In genomic region chr2:92373437-92373813, GRCm38 (mm10) we compare ENCODE assay signal across 9 mouse cellular contexts. TPM values are rescaled to one million over a fixed set of nuclear protein-coding genes. Genes with fewer than 3 reads are reported as not detected.
DNase-seq lines count a peak whose midpoint lies in the region; ATAC-seq and TF ChIP-seq lines count a peak whose summit lies in the region.
"Had no signal": no experiment of that assay in that cellular context is flagged by ENCODE, and none has a peak within 500 bp of the region (broad histone marks: within the 10 kb centered on the region; RNA-seq: fewer than 3 reads in every experiment).

No protein-coding gene starts in this region.

- DNase-seq in hindbrain, embryonic 14.5 days (ENCODE audit: low spot score), result no peak
- no peak for DNase-seq in hindbrain, embryonic 11.5 days (ENCODE audit: low spot score)
- DNase-seq in testis, postnatal 10 days (ENCODE audit: low spot score), result no peak
- DNase-seq in thymus, postnatal 25 days, result peak; percentile 40
- DNase-seq in left cerebral cortex, adult 8-10 months (ENCODE audit: low spot score in 2 of 2), result no peak
- DNase-seq: gastrocnemius, postnatal 10 days had no signal

- TF ChIP-seq POLR2A in testis, adult 2 months (IDR thresholded peaks at IDR 0.05; ENCODE audit: control insufficient read depth, low read depth, low read length), result no peak

- H3K4me1 ChIP-seq in hindbrain, embryonic 14.5 days (replicated peaks; ENCODE audit: control insufficient read depth, insufficient read depth, low read length), result peaks cover 44% of the 10 kb centered on the region
- peaks cover 16% of the 10 kb centered on the region for H3K4me1 ChIP-seq in hindbrain, embryonic 11.5 days (replicated peaks; ENCODE audit: control insufficient read depth, insufficient read depth, low read length)
- peaks cover 28% of the 10 kb centered on the region for H3K4me1 ChIP-seq in testis, adult 2 months (ENCODE audit: control insufficient read depth, insufficient read depth, low read length)
- H3K4me1 ChIP-seq in intestine, postnatal 0 days (replicated peaks; ENCODE audit: control insufficient read depth, insufficient read depth, low read length), result peaks cover 12% of the 10 kb centered on the region

- peak overlapping the region; percentile 73; the same call in 1 of the 2 replicates for H3K4me2 ChIP-seq in hindbrain, embryonic 14.5 days (replicated peaks)
- no peak overlapping the region for H3K4me2 ChIP-seq in hindbrain, embryonic 11.5 days (replicated peaks; ENCODE audit: low read depth, low read length)
- peak overlapping the region; percentile 3; the same call in 1 of the 2 replicates for H3K4me2 ChIP-seq in intestine, postnatal 0 days (replicated peaks; ENCODE audit: low read depth)

- no peak for ATAC-seq in hindbrain, embryonic 14.5 days (ENCODE audit: low FRiP score)
- no peak for ATAC-seq in hindbrain, embryonic 11.5 days (ENCODE audit: low FRiP score)
- ATAC-seq in intestine, postnatal 0 days, result no peak

- H3K4me3 ChIP-seq in hindbrain, embryonic 14.5 days (replicated peaks; ENCODE audit: low read length), result no peak overlapping the region
- H3K4me3 ChIP-seq in hindbrain, embryonic 11.5 days (ENCODE audit: low read depth, low read length), result no peak overlapping the region
- H3K4me3 ChIP-seq in testis, adult 2 months (ENCODE audit: control insufficient read depth, low read depth, low read length), result peak overlapping the region; percentile 90
- no peak overlapping the region for H3K4me3 ChIP-seq in intestine, postnatal 0 days (ENCODE audit: low read depth, low read length)

- H3K36me3 ChIP-seq in hindbrain, embryonic 14.5 days (replicated peaks; ENCODE audit: control insufficient read depth, insufficient read depth), result peaks cover 9% of the 10 kb centered on the region
- H3K36me3 ChIP-seq in hindbrain, embryonic 11.5 days (ENCODE audit: control insufficient read depth, insufficient read depth, low read length), result no peaks in the 10 kb centered on the region
- no peaks in the 10 kb centered on the region; the same call in 1 of the 2 replicates for H3K36me3 ChIP-seq in testis, adult 2 months (ENCODE audit: control insufficient read depth, insufficient read depth, low read length)
- peaks cover 13% of the 10 kb centered on the region for H3K36me3 ChIP-seq in intestine, postnatal 0 days (ENCODE audit: control insufficient read depth, insufficient read depth)

- H3K27ac ChIP-seq in hindbrain, embryonic 14.5 days, result no peak overlapping the region
- H3K27ac ChIP-seq in hindbrain, embryonic 11.5 days (ENCODE audit: low read depth, low read length), result no peak overlapping the region
- H3K27ac ChIP-seq in testis, adult 2 months (ENCODE audit: control insufficient read depth, insufficient read depth, low read depth, low read length), result no peak overlapping the region
- peak overlapping the region; percentile 51 for H3K27ac ChIP-seq in intestine, postnatal 0 days (ENCODE audit: low read depth, low read length)

- no peak for TF ChIP-seq CTCF in testis, adult 2 months (IDR thresholded peaks at IDR 0.05; ENCODE audit: control insufficient read depth, insufficient read depth, insufficient replicate concordance, low read depth, low read length)
- TF ChIP-seq CTCF in intestine, postnatal 0 days (IDR thresholded peaks at IDR 0.05; ENCODE audit: low read depth), result no peak

- no peak overlapping the region for H3K9ac ChIP-seq in hindbrain, embryonic 14.5 days
- H3K9ac ChIP-seq in hindbrain, embryonic 11.5 days (ENCODE audit: low read depth, low read length), result no peak overlapping the region
- H3K9ac ChIP-seq in intestine, postnatal 0 days (ENCODE audit: low read depth, low read length), result no peak overlapping the region
- H3K9ac ChIP-seq: hindbrain, embryonic 12.5 days had no signal

- no peaks in the 10 kb centered on the region for H3K9me3 ChIP-seq in hindbrain, embryonic 14.5 days (ENCODE audit: control insufficient read depth, low read length)
- H3K9me3 ChIP-seq in hindbrain, embryonic 11.5 days (ENCODE audit: control insufficient read depth, low read length), result no peaks in the 10 kb centered on the region
- H3K9me3 ChIP-seq in intestine, postnatal 0 days (ENCODE audit: control insufficient read depth), result no peaks in the 10 kb centered on the region
- H3K9me3 ChIP-seq: hindbrain, embryonic 12.5 days had no signal

- 83% methylated on average over 11 of the region's 11 CpGs for WGBS in hindbrain, embryonic 14.5 days
- WGBS in hindbrain, embryonic 11.5 days, result 83% methylated on average over 11 of the region's 11 CpGs
- WGBS in intestine, postnatal 0 days, result 69% methylated on average over 11 of the region's 11 CpGs

- peaks cover 25% of the 10 kb centered on the region for H3K27me3 ChIP-seq in hindbrain, embryonic 14.5 days (ENCODE audit: control insufficient read depth, insufficient read depth, low read length)
- H3K27me3 ChIP-seq in hindbrain, embryonic 11.5 days (ENCODE audit: control insufficient read depth, insufficient read depth, low read length), result peaks cover 11% of the 10 kb centered on the region
- H3K27me3 ChIP-seq in testis, adult 2 months (ENCODE audit: control insufficient read depth, insufficient read depth, low read length), result no peaks in the 10 kb centered on the region
- no peaks in the 10 kb centered on the region for H3K27me3 ChIP-seq in intestine, postnatal 0 days (replicated peaks; ENCODE audit: control insufficient read depth, insufficient read depth, low read length)

RNA-seq across cellular contexts. Expression of gene Pex16, which starts 1.1 kb away (rescaled TPM):
- polyA plus RNA-seq in hindbrain, embryonic 14.5 days (2014; fragmentation: Nextera tagmentation; extraction: Ambion mirVana), result 32.7 TPM in 2 replicates
- 18.4 and 20.8 TPM in 2 replicates for polyA plus RNA-seq in hindbrain, embryonic 11.5 days (2014; fragmentation: Nextera tagmentation; extraction: Ambion mirVana)
- polyA plus RNA-seq in testis, adult 2 months (2012; rRNA removed), result 89.9 and 91.5 TPM in 2 replicates
- polyA plus RNA-seq in intestine, postnatal 0 days (2015; fragmentation: Nextera tagmentation; extraction: Ambion mirVana), result 84.8 and 86.0 TPM in 2 replicates
- total RNA-seq in left cerebral cortex, adult 8-10 months (2022), result 10 to 100 TPM; 31.7 to 33.7 (median 32.7) TPM

RNA-seq across cellular contexts. Expression of gene Large2, which starts 1.2 kb away (rescaled TPM):
- 2.0 and 2.4 TPM in 2 replicates for polyA plus RNA-seq in hindbrain, embryonic 14.5 days (2014; fragmentation: Nextera tagmentation; extraction: Ambion mirVana)
- 4.0 and 4.7 TPM in 2 replicates for polyA plus RNA-seq in hindbrain, embryonic 11.5 days (2014; fragmentation: Nextera tagmentation; extraction: Ambion mirVana)
- 11.2 and 11.8 TPM in 2 replicates for polyA plus RNA-seq in testis, adult 2 months (2012; rRNA removed)
- 8.3 and 9.1 TPM in 2 replicates for polyA plus RNA-seq in intestine, postnatal 0 days (2015; fragmentation: Nextera tagmentation; extraction: Ambion mirVana)
- total RNA-seq in left cerebral cortex, adult 8-10 months (2022), result 1 to 10 TPM in 2 of 4 experiments, under 1 TPM in 2; 0.50 to 1.5 (median 0.85) TPM

RNA-seq across cellular contexts. Expression of gene 1700029I15Rik, which starts 8.9 kb away (rescaled TPM):
- polyA plus RNA-seq in hindbrain, embryonic 14.5 days (2014; fragmentation: Nextera tagmentation; extraction: Ambion mirVana), result 2.9 and 4.2 TPM in 2 replicates
- 2.4 and 3.3 TPM in 2 replicates for polyA plus RNA-seq in hindbrain, embryonic 11.5 days (2014; fragmentation: Nextera tagmentation; extraction: Ambion mirVana)
- polyA plus RNA-seq in testis, adult 2 months (2012; rRNA removed), result 565 and 772 TPM in 2 replicates
- polyA plus RNA-seq in intestine, postnatal 0 days (2015; fragmentation: Nextera tagmentation; extraction: Ambion mirVana), result 2.1 and 3.1 TPM in 2 replicates
- 1 to 10 TPM; 2.1 to 4.8 (median 3.4) TPM for total RNA-seq in left cerebral cortex, adult 8-10 months (2022)

RNA-seq across cellular contexts. Expression of gene Mapk8ip1, which starts 27.6 kb away (rescaled TPM):
- 68.8 and 74.5 TPM in 2 replicates for polyA plus RNA-seq in hindbrain, embryonic 14.5 days (2014; fragmentation: Nextera tagmentation; extraction: Ambion mirVana)
- polyA plus RNA-seq in hindbrain, embryonic 11.5 days (2014; fragmentation: Nextera tagmentation; extraction: Ambion mirVana), result 33.3 and 39.0 TPM in 2 replicates
- polyA plus RNA-seq in testis, adult 2 months (2012; rRNA removed), result 23.2 and 28.4 TPM in 2 replicates
- polyA plus RNA-seq in intestine, postnatal 0 days (2015; fragmentation: Nextera tagmentation; extraction: Ambion mirVana), result 7.2 and 7.4 TPM in 2 replicates
- total RNA-seq in left cerebral cortex, adult 8-10 months (2022), result 100 to 1,000 TPM; 328 to 363 (median 345) TPM

Comparison
In these comparisons a context has a peak if more than half of its experiments do, and no peak if none do; other contexts are left out.
1. RNA of gene 1700029I15Rik, which starts 8.9 kb away (polyA plus RNA-seq): 565 to 772 TPM in testis, adult 2 months; 2.9 to 4.2 TPM in hindbrain, embryonic 14.5 days, 2.4 to 3.3 TPM in hindbrain, embryonic 11.5 days and 2.1 to 3.1 TPM in intestine, postnatal 0 days; every median in the first group is over 100 times any median in the second.